Mouse (Mus musculus): ENCODE results near the gene Cd81.
A peak's percentile ranks its signal among the peaks of the same experiment; 100 is the strongest.

DNA sequence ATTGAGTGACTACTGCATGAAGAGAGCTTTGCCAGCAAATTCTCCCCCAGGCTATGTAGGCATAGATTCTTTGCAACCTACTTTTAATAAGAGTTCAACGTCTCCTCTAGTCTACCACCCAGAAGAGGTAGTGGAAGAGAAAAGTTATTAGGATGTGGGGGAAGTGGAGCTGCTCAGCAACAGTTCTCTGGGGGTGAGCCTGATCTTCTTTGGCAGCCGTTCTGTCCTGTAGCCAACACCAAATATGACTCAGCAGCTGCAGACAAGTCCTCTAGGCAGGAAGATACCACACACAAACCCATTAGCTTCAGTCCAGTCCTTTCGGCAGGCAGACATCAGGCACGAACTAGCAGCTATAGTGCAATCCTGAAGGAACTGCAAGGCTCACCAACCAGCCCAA lies 48.2 kb downstream of the Cd81 start:
- TF ChIP-seq RCOR1 (IDR thresholded peaks at IDR 0.05; ENCODE audit: low read depth, low read length): no peak
- no peak for TF ChIP-seq CTCF (IDR thresholded peaks at IDR 0.05 in 2 of 3, conservative IDR thresholded peaks at IDR 0.05 in 1 of 3; ENCODE audit: control insufficient read depth in 1 of 3, insufficient read depth in 1 of 3, low read depth in 2 of 3, low read length in 3 of 3, poor library complexity in 1 of 3, severe bottlenecking in 1 of 3)
- no peak for TF ChIP-seq MXI1 (IDR thresholded peaks at IDR 0.05; ENCODE audit: low read depth, low read length)
- no peak for TF ChIP-seq E2F4 (IDR thresholded peaks at IDR 0.05; ENCODE audit: borderline replicate concordance, low read depth, low read length)
- TF ChIP-seq HCFC1 (IDR thresholded peaks at IDR 0.05; ENCODE audit: low read depth, low read length): no peak
- TF ChIP-seq ETS1 (IDR thresholded peaks at IDR 0.05; ENCODE audit: low read depth, low read length): peak; percentile 44
- no peak for TF ChIP-seq MYC (IDR thresholded peaks at IDR 0.05; ENCODE audit: low read depth, low read length)
- no peak for TF ChIP-seq ZKSCAN1 (IDR thresholded peaks at IDR 0.05; ENCODE audit: low read depth, low read length)
- no peak for TF ChIP-seq ZMIZ1 (IDR thresholded peaks at IDR 0.05; ENCODE audit: low read depth, low read length)
- TF ChIP-seq CHD1 (IDR thresholded peaks at IDR 0.05; ENCODE audit: low read depth, low read length): no peak
- no peak for TF ChIP-seq KAT2A (conservative IDR thresholded peaks at IDR 0.05; ENCODE audit: low read depth, low read length)
- no peak for TF ChIP-seq POLR2AphosphoS5 (IDR thresholded peaks at IDR 0.05; ENCODE audit: borderline replicate concordance, low read depth, low read length)

Data from MEL (cell line).